Mouse (Mus musculus) liver, embryonic 14.5 days (tissue): ENCODE measurements around the gene Rfwd3.

Experiments used
- CTCF ChIP-seq: IDR thresholded peaks from 2 replicates; pipeline ENCODE4 v1.5.1; 2016; ENCODE audit warnings: antibody characterized with exemption, low read depth, control low read depth
- EP300 ChIP-seq: IDR thresholded peaks from 2 replicates; pipeline ENCODE4 v1.6.1; 2016; ENCODE audit warnings: antibody characterized with exemption, low read depth

GRCm38 (mm10) chr8:111258631-111259407 lies 41.2 kb downstream of the Rfwd3 start, which contains the start of gene Glg1:
- TF ChIP-seq CTCF = 0 out of 2 replicates have a peak, but pooled peaks have one; percentile 7
- TF ChIP-seq EP300 = peak; percentile 24; the same call in 1 of the 2 replicates
